Comparison of ENCODE assay signal across 9 mouse cellular contexts in the genomic region with DNA sequence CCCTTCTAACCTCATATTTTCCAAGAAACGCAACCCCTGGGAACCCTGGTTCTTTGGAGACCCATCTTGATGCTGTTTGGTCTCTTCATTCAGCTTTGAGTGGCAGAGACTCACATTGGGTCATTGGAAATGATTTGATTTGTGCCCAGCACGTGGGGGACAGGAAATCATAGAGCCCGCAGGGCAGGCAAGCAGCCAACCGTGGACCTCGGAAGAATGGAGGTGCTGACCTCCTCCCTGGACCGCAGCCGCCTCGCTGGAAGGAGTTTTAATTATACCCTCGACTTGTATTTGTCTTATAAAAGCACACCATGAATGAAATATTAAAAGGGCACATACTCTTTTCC.
A peak's percentile ranks its signal among the peaks of the same experiment; 100 is the strongest.
DNase-seq lines count a peak whose midpoint lies in the region; ATAC-seq and TF ChIP-seq lines count a peak whose summit lies in the region.
"Had no signal": no experiment of that assay in that cellular context is flagged by ENCODE, and none has a peak within 500 bp of the region (broad histone marks: within the 10 kb centered on the region; RNA-seq: fewer than 3 reads in every experiment).

No protein-coding gene starts in this region.

- H3K27ac ChIP-seq in gastrocnemius, adult 2 months = no peak overlapping the region
- no peak overlapping the region for H3K27ac ChIP-seq in hindbrain, postnatal 0 days
- H3K27ac ChIP-seq in limb, embryonic 13.5 days = 0 out of 2 replicates have a peak overlapping the region, but pooled peaks have one; percentile 67

- no peak for ATAC-seq in hindbrain, postnatal 0 days
- ATAC-seq in limb, embryonic 13.5 days (ENCODE audit: low FRiP score, low read depth) = no peak
- ATAC-seq in inflammation-experienced regulatory T-cells, adult 6 months = no peak

- peak overlapping the region; percentile 23 for H3K4me3 ChIP-seq in gastrocnemius, adult 2 months
- no peak overlapping the region for H3K4me3 ChIP-seq in hindbrain, postnatal 0 days (ENCODE audit: low read length)
- H3K4me3 ChIP-seq in limb, embryonic 13.5 days = no peak overlapping the region
- H3K4me3 ChIP-seq: heart, embryonic 13.5 days had no signal

- 23% methylated on average over 9 of the region's 9 CpGs for WGBS in hindbrain, postnatal 0 days
- 36% methylated on average over 9 of the region's 9 CpGs for WGBS in limb, embryonic 13.5 days

- peak; percentile 35 for DNase-seq in gastrocnemius, adult 2 months
- DNase-seq in gastrocnemius, postnatal 10 days = no peak
- peak; percentile 85 for DNase-seq in Muller cell, postnatal 12 days (ENCODE audit: inconsistent ontology term)
- DNase-seq in hindbrain, postnatal 0 days (ENCODE audit: low spot score) = peak; percentile 50
- DNase-seq in thymus, postnatal 4 days = no peak
- DNase-seq in spleen, adult 12 weeks (ENCODE audit: low spot score) = no peak

- H3K4me1 ChIP-seq in hindbrain, postnatal 0 days (ENCODE audit: insufficient read depth, low read length) = peaks cover 15% of the 10 kb centered on the region
- peaks cover 31% of the 10 kb centered on the region for H3K4me1 ChIP-seq in limb, embryonic 13.5 days

- intact Hi-C loops in gastrocnemius, adult 2 months (cut with DNase I) = no loop called here

- no peak overlapping the region for H3K9ac ChIP-seq in hindbrain, postnatal 0 days (replicated peaks; ENCODE audit: low read length)
- H3K9ac ChIP-seq in limb, embryonic 13.5 days = no peak overlapping the region
- H3K9ac ChIP-seq: heart, embryonic 13.5 days had no signal

- TF ChIP-seq CTCF in gastrocnemius, adult 2 months (IDR thresholded peaks at IDR 0.05) = no peak
- no peak for TF ChIP-seq CTCF in hindbrain, postnatal 0 days (IDR thresholded peaks at IDR 0.05; ENCODE audit: low read depth)

- peak overlapping the region; percentile 24 for H3K4me2 ChIP-seq in hindbrain, postnatal 0 days (ENCODE audit: low read depth, low read length)
- peak overlapping the region; percentile 28; the same call in 1 of the 2 replicates for H3K4me2 ChIP-seq in limb, embryonic 13.5 days (replicated peaks)
- H3K4me2 ChIP-seq: heart, embryonic 13.5 days had no signal

- no peaks in the 10 kb centered on the region for H3K36me3 ChIP-seq in hindbrain, postnatal 0 days (ENCODE audit: insufficient read depth, low read length)
- H3K36me3 ChIP-seq in limb, embryonic 13.5 days = no peaks in the 10 kb centered on the region
- H3K36me3 ChIP-seq: heart, embryonic 13.5 days had no signal

- no peaks in the 10 kb centered on the region for H3K9me3 ChIP-seq in hindbrain, postnatal 0 days (ENCODE audit: low read length)
- H3K9me3 ChIP-seq in limb, embryonic 13.5 days = no peaks in the 10 kb centered on the region
- H3K9me3 ChIP-seq: heart, embryonic 13.5 days had no signal

- H3K27me3 ChIP-seq in hindbrain, postnatal 0 days (ENCODE audit: insufficient read depth, low read length) = no peaks in the 10 kb centered on the region
- no peaks in the 10 kb centered on the region for H3K27me3 ChIP-seq in limb, embryonic 13.5 days
- H3K27me3 ChIP-seq: heart, embryonic 13.5 days had no signal

Comparison
In these comparisons a context has a peak if more than half of its experiments do, and no peak if none do; other contexts are left out.
1. DNase-seq: peak in gastrocnemius, adult 2 months (single experiment), Muller cell, postnatal 12 days (single experiment) and hindbrain, postnatal 0 days (single experiment); none in gastrocnemius, postnatal 10 days (single experiment), thymus, postnatal 4 days (single experiment) and spleen, adult 12 weeks (single experiment).